Mouse (Mus musculus) monocyte, adult 5-6 weeks (primary cell): Measurements from ENCODE around the gene Grcc10. TPM values are rescaled to one million over a fixed set of nuclear protein-coding genes. Genes with fewer than 3 reads are reported as not detected.

ENCODE experiments used
- ATAC-seq: fragments of 153-309, 156-312 bp; replicated peaks from 2 replicates; pipeline ENCODE4 v1.8.0; 2017; ENCODE audit warnings: mild to moderate bottlenecking; ENCODE audit not compliant: low TSS enrichment, insufficient number of reproducible peaks, severe bottlenecking, poor library complexity, low FRiP score
- total RNA-seq: library from RNA; stranded (forward); fragments of 200-1000, 200-491, 200-594 nt; gene quantifications from 3 replicates; pipeline ENCODE4 v1.2.3, GENCODE M21; 2017

Grcc10 gene
- 150 to 174 TPM (median 165 TPM) in 3 replicates for total RNA-seq

GRCm38 (mm10) chr6:124740888-124741761 lies at the start of gene Grcc10:
Gene Grcc10, minus strand, starts transcription at chr6:124741374.
- peak; percentile 54 for ATAC-seq

DNA sequence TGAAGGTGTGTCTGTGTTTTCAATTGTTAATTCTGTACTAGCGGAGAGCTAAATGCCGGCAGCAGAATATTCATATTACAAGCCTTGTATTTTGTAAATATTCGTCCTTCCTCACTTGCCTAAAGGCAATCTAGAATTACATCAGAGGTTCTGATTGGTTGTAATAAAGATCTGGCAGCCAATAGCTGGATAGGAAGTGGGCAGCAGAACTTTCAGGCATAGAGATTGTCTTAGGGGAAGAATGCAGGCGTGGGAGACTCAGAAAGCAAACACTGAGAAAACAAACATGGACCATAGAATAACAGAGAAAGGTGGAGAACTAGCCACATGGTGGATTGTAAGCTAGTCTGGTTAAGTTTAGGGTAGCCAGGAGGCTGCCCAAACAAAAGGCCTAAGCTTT lies 48.9 kb upstream of the Grcc10 start:
- ATAC-seq = no peak

DNA sequence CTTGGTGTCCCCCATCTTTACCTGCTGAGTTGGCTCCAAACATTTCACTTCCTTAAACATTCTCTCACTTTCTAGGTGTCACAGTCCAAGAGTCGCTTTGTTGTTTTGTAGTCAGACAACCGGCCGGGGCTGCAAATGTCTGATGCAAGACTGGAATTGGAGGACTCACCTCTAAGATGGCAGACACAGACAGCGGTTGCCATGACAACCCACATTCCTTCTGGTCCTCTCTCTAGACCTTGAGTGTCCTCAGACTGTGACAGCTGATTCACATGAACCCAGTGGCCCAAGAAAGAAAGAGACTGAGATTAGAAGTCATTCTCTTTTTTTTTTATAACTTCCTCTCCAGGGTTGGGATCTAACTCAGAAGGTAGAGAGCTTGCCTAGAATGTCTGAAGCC lies 48.3 kb upstream of the Grcc10 start:
- no peak for ATAC-seq

DNA sequence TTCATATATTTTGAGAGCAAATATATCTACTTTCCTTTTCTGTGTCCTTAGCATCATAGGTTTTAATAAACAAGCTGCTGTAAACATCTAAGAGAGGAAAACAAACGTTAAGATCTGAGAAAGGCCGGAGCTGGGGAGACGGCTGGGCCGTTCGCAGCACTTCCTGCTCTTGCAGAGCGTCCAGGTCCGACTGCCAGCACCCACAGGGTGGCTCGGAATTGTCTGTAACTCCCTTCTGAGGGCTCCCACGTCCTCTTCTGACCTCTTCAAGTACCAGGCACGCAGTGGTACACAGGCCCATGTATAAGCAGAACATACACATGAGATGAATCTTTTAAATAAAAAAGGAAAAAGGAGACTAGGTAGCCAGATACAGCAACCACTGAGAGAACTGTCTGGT lies 46.5 kb upstream of the Grcc10 start:
- no peak for ATAC-seq

GRCm38 (mm10) chr6:124786756-124787420 lies 45.7 kb upstream of the Grcc10 start:
- ATAC-seq = no peak; the same call in 1 of the 2 replicates

DNA sequence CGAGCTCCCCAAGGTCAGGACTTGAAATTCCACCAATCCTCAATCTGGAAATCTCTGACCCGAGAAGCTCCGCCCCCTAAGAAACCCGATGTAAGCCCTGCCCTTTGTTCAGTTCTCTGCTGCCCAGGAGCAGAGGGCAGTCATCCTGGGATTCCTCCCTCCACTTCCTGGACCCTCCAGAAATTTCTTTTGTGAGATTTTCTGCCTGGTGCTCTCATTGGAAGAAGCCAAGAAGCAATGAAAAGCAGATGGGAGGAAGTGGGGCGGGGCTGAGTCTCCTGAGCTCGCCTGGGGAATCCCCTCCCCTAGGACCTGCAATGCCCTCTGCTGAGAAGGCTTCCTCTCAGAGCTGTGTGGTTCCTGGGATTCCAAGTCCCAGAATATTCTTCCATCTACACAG lies 41.3 kb upstream of the Grcc10 start:
- ATAC-seq = peak; percentile 69; the same call in 1 of the 2 replicates

GRCm38 (mm10) chr6:124780917-124781316 lies 39.7 kb upstream of the Grcc10 start:
- ATAC-seq = no peak

GRCm38 (mm10) chr6:124779984-124780416 lies 38.8 kb upstream of the Grcc10 start:
- ATAC-seq = no peak

DNA sequence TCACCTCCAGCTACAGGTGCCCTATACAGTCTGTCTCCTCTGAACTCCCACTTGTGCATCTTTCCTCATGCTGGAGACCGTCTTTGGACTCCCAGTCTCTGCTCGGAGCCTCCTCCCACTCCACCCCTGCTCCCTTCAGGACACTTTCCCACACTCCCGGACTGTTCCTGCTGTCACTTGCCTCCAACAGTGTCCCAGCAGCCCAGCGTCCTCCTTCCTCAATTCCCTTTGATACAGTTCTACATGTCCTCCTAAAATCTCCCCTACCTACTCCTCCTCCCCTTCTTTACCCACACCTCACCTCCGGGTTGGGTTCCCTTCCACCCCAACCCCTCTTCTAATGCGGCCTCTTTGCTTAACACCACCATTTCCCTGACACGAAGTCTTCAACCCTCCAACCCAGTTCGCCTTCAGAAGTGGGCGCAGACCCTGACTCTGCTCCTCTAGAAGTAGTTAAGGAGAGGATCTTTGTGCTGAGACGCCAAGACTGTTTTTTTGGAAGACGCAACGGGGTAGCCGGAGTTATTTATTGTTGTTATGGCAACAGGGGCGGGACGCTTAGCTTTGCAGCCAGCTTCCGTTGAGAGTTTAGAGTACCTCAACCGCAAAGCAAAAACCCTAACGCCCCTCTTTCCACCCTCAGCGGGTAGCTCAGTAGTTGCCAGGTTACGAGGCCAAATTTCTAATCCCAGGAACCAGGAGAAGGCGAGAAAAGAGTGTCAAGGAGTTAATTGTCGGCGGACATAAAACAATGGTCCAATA lies 38.2 kb upstream of the Grcc10 start, which contains the start of gene Lrrc23:
Lrrc23 (minus strand) TSS at position 506 of the 762 bp plus-strand sequence.
- 0 out of 2 replicates have a peak, but pooled peaks have one; percentile 5 for ATAC-seq

DNA sequence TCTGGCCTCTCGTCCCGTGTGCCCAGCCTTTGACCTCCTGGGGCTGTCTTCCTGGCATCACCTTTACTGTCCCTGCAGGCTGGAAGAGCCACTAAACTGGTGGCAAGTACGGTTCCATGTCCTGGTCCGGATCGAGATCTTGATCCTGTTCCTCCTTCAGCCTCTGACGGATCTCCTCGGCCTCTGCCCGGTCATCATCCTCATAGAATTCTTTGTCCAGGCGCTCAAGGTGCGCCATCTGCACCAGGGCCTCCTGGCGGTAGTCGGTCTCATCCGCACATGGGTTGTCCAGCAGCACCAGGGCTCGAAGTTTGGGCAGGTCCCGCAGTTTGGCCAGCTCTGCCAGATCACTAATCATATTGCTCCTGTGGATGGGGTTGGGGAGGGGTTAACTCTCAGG lies 29.3 kb upstream of the Grcc10 start:
- ATAC-seq = no peak

DNA sequence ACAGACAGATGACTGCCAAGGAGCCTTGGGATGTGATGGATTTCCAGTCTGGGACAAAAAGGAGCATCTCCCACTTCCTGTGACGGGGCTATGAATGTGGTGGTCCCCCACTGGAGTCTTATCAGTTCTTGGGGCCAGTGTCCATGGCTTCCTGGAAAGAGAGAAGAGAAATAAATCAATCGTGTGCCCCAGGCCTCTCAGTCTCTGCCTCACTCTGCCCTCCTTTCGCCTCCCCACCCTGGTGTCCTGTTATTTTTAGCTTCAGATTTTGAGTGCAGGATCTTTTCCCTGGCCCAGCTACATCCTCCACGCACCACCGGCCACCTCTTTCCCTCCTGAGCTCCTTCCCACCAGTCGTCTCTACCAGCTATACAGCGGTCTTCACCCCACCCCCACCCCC lies 28.8 kb upstream of the Grcc10 start:
- no peak for ATAC-seq

GRCm38 (mm10) chr6:124769101-124769765 lies 28.1 kb upstream of the Grcc10 start, which contains the start of gene Eno2:
Gene Eno2, minus strand, starts transcription at chr6:124769673.
- peak; percentile 13; the same call in 1 of the 2 replicates for ATAC-seq

- ATAC-seq = no peak
Observed at GRCm38 (mm10) chr6:124768704-124769044, 27.5 kb upstream of the Grcc10 start.

DNA sequence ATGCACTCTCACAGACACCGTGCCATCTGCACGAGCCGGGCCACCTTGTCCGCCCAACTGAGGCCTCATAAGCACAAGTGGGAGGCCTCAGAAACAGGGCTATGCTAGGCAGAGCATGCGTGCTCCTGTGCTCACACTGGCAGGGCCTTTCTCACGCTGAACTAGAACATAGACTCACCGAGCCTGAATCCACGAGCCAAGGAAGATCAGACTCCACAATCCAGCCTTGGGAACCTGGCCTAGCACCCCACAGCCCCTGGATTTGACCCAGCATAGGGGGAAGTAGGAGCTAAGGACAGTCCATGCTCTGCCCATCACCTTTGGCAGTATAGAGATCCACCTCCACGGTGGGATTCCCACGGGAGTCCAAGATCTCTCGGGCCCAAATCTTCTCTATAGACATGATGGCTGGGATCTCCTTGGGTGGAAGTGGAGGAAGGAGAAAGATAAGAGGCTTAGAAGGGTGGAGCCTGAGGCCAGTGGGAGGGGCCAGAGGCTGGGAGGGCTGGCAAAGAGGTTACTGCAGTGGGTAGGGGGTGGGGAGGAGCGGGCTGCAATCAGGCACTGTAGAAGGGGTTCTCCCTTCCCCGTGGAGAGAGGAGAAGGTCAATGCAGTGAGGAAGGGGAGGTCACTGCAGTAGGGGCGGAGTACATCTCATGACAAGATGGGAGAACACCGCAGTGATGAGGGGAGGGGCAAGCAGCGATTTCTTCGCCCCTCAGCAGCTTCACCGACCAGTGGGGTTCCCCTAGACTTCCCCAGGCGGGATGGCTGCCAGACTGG lies 26.9 kb upstream of the Grcc10 start:
- no peak; the same call in 1 of the 2 replicates for ATAC-seq

DNA sequence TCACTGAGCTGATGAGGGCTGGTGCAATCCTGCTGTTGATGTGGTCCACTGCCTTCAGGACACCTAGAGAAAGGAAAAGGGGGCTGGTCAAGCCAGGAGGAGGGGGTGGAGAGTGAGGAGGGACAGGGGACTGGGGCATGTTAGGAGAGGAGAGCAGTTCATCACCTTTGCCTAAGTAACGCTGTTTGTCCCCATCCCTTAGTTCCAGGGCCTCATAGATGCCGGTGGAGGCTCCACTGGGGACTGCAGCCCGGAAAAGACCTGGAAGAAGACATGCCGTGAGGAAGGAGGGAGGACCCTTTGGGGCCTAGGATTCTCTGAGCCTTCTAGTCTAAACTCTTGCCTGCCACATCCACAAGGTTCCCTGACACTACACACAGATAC lies 26.4 kb upstream of the Grcc10 start:
- no peak for ATAC-seq

- no peak for ATAC-seq
Observed at GRCm38 (mm10) chr6:124765951-124766350, 24.8 kb upstream of the Grcc10 start.

DNA sequence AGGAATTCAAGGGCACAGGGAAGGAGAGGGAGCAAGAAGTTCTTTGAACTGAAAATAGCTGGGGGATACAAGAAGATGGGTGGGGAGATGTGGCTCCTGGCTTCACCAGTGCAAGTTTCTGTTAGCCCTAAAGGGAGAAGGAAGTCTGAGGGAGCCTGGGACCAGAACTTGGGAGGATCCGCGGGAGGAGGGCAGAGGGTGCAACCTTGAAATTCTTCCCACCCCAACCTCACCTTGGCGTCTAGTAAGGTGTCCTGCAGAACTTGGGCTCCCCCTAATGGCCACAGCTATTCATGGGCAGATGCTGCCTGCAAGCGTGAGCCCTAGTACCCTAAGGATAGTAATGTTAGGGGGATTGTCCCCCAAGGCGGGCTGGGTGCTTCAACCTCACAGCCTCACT lies 18.1 kb upstream of the Grcc10 start:
- peak; percentile 84 for ATAC-seq

- ATAC-seq = no peak
Observed at GRCm38 (mm10) chr6:124758849-124759232, 17.7 kb upstream of the Grcc10 start.
